Mouse (Mus musculus) cerebellum, postnatal 4 days (tissue): ENCODE data around the gene Glb1l3.
"Not testable (repeated sequence)": the region's sequence is repeated elsewhere in the genome, so short reads cannot be mapped to it uniquely, and the experiment has no call there.

Source experiments
- DNase-seq, 2 experiments: peaks; one replicate each; pipeline ENCODE4 v3.0.0; 2022; ENCODE audit warnings: low spot score in 2 of 2, mixed read lengths in 1 of 2

The Glb1l3 gene

DNA sequence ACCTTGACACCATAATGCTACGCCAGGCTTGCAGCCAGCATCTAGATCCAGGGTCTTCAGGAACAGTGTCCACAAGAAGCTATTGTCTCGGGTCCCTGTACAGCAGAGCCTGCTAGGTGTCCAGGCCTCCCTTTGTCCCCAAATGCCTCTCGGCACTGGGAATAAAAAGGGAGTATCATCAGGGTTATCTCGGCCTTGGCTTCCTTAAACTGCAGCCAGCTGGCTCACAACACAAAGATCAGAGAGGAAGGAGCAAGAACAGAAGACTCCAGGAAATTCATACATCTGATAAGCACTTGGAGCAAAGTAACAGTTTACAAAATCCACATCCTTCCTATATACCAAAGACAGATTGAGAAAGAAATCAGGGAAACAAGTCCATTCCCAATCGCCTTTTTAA, at the start of gene Glb1l3:
Gene Glb1l3, minus strand, starts transcription at position 140 of the 400 bp plus-strand sequence.
- DNase-seq = no peak

GRCm38 (mm10) chr9:26869856-26870255, 9.2 kb upstream of the Glb1l3 start:
- DNase-seq = not testable (repeated sequence)

- no peak for DNase-seq
Observed at GRCm38 (mm10) chr9:26831089-26831488, 29.6 kb downstream of the Glb1l3 start.

GRCm38 (mm10) chr9:26819942-26820341, 40.7 kb downstream of the Glb1l3 start:
- DNase-seq = no peak

DNA sequence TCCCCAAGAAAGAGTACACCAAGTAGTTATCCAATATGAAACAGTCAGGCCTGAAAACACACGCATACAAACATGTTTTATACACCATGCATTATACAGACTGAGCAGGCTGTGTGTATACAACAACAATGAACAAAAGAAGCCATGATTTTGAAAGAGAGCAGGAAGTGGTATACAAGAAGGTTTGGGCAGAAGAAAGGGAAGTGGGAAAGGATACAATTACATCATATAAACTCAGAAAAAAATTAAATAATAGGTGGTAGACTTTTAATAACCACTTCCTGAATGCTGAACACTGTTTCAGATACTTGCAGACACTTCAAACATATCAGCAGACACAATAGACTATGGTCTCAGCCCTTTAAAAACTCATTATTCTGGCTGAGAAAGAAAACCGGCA, 52.0 kb downstream of the Glb1l3 start:
- DNase-seq = no peak

- DNase-seq = peak; percentile 81 to 93
Observed at GRCm38 (mm10) chr9:26805935-26806666, 54.6 kb downstream of the Glb1l3 start, which contains the start of gene Glb1l2. Gene Glb1l2 (minus strand): TSS chr9:26806468.

- DNase-seq = no peak
Observed at GRCm38 (mm10) chr9:26804321-26804720, 56.4 kb downstream of the Glb1l3 start.

DNA sequence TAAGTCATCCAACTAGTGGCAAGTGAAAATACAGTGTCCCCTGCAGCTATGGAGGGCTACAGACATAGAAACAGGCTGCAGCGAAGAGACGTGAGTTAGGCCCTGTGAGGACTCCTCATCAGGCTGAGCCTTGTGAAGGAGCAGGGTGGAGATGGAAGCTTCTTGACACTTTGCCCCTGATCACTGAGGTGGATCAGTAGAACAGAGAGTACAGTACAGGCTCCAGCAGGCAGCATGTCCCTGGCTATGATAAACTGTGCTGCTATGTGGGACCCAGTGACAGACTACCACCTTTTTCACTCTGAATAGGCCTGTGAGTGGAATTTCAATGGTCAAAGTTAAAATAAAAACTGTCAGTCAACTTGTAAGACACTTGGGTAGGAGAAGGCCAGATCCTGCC, 60.3 kb downstream of the Glb1l3 start:
- no peak for DNase-seq

DNA sequence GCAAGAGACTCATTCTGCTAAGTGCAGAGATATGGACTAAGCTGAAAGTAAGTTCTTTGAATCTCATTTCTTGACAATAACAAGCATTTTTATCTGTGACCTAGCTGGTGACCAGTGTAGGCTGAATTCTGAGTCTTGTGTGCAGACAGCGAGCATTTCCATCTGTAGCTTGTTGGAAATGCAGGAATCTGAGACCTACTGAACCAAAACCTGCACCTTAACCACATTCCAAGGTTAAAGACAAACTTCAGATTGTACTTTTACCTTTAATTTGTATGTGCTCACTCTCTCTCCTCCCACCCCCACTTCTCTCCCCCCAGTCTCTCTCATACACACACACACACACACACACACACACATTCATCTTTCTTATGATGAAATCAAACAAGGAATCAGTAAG, 62.0 kb downstream of the Glb1l3 start:
- DNase-seq = no peak

DNA sequence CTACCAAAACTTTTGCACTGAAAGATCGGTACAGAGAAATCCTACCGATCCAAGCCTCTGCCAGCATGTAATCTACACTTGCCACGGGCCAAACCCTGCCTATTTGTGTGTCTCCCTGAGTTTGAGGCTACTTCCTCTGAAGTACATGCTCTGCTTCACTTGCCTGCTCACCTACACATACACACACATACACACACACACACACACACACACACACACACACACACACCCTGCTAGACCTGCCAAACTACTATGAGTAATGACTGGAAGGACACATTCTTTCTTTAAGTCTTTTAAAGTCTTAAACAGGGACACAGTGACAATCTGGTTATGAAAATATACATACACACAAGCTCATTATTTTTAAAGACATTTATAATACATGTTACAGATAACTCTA, 62.5 kb downstream of the Glb1l3 start:
- DNase-seq = no peak

DNA sequence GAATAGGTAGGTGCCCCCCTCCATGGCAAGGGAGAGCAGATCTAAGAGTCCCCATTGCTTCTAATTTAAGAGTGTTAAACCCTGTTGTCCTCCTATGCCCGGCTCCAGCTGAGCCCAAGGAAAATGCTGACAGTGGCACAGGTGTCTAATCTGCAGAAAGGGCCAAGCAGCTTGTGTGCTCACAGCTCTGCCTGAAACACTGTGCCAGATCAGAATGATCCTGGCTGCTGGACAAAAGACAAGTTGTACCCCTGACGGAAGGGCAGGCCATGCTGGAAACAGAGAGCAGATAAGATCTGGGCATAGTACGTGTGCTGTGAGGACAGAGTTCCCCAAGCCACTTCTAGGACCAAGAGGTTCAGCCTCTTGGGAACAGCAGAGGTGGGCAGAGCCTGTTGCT, 67.9 kb downstream of the Glb1l3 start:
- no peak for DNase-seq

DNA sequence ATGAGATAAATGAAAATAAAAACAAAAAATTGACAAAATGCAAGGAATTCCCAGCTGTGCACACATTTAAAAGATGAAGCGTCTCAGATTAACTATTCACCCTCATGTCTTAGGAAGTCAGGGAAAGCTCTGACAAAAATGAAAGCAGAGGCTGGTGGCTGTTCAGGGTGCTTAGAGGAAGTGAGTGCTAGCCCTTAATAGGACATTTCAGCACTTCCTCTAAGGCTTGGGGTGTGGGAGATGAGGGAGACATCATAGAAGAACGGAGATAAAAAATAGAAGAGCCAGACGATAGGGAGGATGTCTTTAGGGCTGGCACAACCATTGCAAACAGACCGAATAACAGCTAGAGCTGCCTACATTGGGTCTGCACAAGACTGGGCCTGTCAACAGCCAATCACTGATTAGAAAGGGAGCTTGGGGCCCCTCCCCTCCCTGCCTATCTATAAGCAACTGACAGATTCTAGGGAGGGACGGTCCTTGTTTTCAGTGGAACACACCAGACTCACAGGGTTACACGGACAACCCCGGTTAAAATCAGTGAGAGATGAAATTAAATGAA, 77.2 kb downstream of the Glb1l3 start:
- DNase-seq = no peak

- DNase-seq = no peak
Observed at GRCm38 (mm10) chr9:26778421-26778820, 82.3 kb downstream of the Glb1l3 start.

DNA sequence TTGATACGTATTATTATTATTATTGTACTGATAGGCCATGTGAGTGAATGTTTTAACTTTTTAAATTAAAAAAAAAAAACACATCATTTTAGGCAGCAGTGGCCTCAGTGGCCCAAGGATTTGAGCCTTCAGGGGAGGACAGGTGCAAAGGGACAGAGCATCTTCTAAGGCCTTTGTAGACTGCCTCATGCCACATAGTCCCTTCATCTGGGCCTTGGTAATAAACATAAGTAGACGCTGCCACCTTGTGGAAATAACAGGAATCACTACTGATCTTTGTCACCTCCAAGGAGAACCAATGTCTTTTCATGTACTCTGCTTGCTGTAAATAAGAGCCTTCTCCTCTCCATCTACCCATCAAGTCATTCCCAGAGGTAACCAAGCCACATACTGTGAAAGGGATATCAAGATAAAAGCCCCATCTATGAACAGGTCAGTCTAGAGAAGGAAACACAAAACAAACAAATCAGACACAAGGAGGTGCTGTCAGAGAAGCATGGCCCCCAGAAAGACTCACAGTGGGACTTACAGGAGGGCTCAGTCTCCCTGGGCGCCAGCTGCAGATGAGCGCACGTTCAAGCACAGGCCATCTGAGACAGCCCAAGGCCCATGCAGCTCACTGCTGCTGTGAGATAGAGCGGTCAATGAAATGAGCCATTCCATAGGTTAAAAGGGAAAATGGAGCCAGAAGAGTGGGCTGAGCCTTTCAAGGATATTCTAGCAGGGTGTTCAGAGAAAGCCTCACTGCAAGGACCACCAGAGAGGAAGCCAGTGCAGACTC, 84.4 kb downstream of the Glb1l3 start:
- DNase-seq = peak in 1 of 2 experiments; percentile 54

GRCm38 (mm10) chr9:26775700-26776099, 85.0 kb downstream of the Glb1l3 start:
- DNase-seq = no peak

- DNase-seq = no peak
Observed at GRCm38 (mm10) chr9:26768181-26768580, 92.5 kb downstream of the Glb1l3 start.
